Mouse (Mus musculus): ENCODE measurements around the gene Wls. TPM values are rescaled to one million over a fixed set of nuclear protein-coding genes. Genes with fewer than 3 reads are reported as not detected.

Gene Wls
- polyA plus RNA-seq (2014; fragmentation: Nextera tagmentation; extraction: Ambion mirVana) = 57.5 and 93.5 TPM in 2 replicates

GRCm38 (mm10) chr3:159839481-159839880 is at the start of gene Wls:
Gene Wls, plus strand, starts transcription at chr3:159839672.
- peak within 1 kb of the TSS; percentile 47 for H3K9ac ChIP-seq (replicated peaks; ENCODE audit: low read depth, low read length)
- 0 out of 2 replicates have a peak, but pooled peaks cover 6% of the 10 kb centered on the region for H3K4me1 ChIP-seq (ENCODE audit: control insufficient read depth, insufficient read depth, low read length)
- peak within 1 kb of the TSS; percentile 86 for H3K4me2 ChIP-seq (ENCODE audit: low read depth, low read length)
- no peaks in the 10 kb centered on the region for H3K27me3 ChIP-seq (ENCODE audit: control insufficient read depth, insufficient read depth, low read length)
- peak within 1 kb of the TSS; percentile 50 for H3K4me3 ChIP-seq (ENCODE audit: low read depth, low read length)
- H3K27ac ChIP-seq (ENCODE audit: low read depth, low read length) = peak within 1 kb of the TSS; percentile 48
- H3K9me3 ChIP-seq (ENCODE audit: control insufficient read depth, low read length) = no peaks in the 10 kb centered on the region
- no peaks in the 10 kb centered on the region for H3K36me3 ChIP-seq (ENCODE audit: control insufficient read depth, insufficient read depth, low read length)
- WGBS = under 1% methylated on average over 21 of the region's 21 CpGs
- ATAC-seq (ENCODE audit: low read depth) = peak; percentile 93

GRCm38 (mm10) chr3:159789781-159790180 is 49.7 kb upstream of the Wls start:
- no peak overlapping the region for H3K4me3 ChIP-seq (ENCODE audit: low read depth, low read length)
- H3K27me3 ChIP-seq (ENCODE audit: control insufficient read depth, insufficient read depth, low read length) = no peaks in the 10 kb centered on the region
- H3K9ac ChIP-seq (replicated peaks; ENCODE audit: low read depth, low read length) = no peak overlapping the region
- ATAC-seq (ENCODE audit: low read depth) = no peak
- 15% methylated on average over 2 of the region's 2 CpGs for WGBS
- no peak overlapping the region for H3K4me2 ChIP-seq (ENCODE audit: low read depth, low read length)
- no peaks in the 10 kb centered on the region for H3K36me3 ChIP-seq (ENCODE audit: control insufficient read depth, insufficient read depth, low read length)
- no peaks in the 10 kb centered on the region for H3K9me3 ChIP-seq (ENCODE audit: control insufficient read depth, low read length)
- H3K4me1 ChIP-seq (ENCODE audit: control insufficient read depth, insufficient read depth, low read length) = no peaks in the 10 kb centered on the region
- no peak overlapping the region for H3K27ac ChIP-seq (ENCODE audit: low read depth, low read length)

DNA sequence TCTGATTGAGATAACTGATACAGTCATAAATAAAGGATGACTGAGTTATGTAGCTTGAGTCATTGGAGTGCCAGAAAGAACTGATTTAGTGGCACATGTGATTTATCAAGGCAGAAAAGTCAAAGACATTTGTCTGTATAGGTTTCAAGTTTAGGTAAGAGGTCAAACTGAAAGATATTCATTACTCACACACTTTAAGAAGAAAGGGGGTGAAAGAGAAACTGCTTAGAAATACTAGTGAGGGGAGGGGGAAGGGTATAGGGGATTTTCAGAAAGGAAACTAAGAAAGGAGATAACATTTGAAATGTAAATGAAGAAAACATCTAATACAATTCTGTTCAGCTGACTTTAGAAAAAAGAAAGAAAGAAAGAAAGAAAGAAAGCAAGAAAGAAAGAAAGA is 7.9 kb upstream of the Wls start:
- Histone ChIP-seq H3K4me3 (ENCODE audit: low read depth, low read length) (no peak overlapping the region), H3K36me3 (ENCODE audit: control insufficient read depth, insufficient read depth, low read length) (no peaks in the 10 kb centered on the region), H3K9me3 (ENCODE audit: control insufficient read depth, low read length) (no peaks in the 10 kb centered on the region), H3K27ac (ENCODE audit: low read depth, low read length) (no peak overlapping the region), H3K4me1 (ENCODE audit: control insufficient read depth, insufficient read depth, low read length) (no peaks in the 10 kb centered on the region), H3K27me3 (ENCODE audit: control insufficient read depth, insufficient read depth, low read length) (no peaks in the 10 kb centered on the region), H3K4me2 (ENCODE audit: low read depth, low read length) (no peak overlapping the region), H3K9ac (replicated peaks; ENCODE audit: low read depth, low read length) (no peak overlapping the region)
- no peak for ATAC-seq (ENCODE audit: low read depth)

- peak overlapping the region; percentile 47 for H3K9ac ChIP-seq (replicated peaks; ENCODE audit: low read depth, low read length)
Measured at GRCm38 (mm10) chr3:159840002-159840816, 737 bp downstream of the Wls start.

DNA sequence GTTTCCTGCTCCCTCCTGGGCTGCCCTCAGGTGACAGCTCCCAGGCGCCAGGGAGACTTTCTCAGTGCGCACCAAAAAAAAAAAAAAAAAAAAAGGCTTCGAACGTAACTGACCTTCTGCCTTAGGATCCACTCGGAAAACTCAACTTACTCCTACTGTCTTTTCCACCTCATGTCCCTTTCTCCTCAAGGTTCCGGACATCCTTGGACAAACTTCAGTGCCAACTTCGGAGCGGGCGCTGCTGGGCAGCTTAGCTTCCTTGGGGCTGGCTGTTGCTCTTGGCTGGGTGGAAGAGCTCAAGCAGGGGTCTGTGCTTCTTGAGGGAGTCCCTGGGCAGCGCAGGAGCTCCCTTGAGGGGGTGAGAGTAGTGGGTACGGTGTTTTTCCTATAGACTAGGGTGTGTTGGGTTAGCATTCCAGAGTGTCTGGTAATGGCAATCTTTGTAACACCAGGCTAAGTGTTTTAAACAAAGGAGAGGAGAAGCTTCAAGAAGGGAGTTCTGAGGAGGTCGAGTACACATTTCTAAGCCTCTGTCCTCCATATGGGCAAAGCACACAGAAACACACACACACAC is 1.4 kb downstream of the Wls start:
- Histone ChIP-seq H3K27ac (ENCODE audit: low read depth, low read length) (no peak overlapping the region), H3K4me2 (ENCODE audit: low read depth, low read length) (peak overlapping the region; percentile 86), H3K4me1 (ENCODE audit: control insufficient read depth, insufficient read depth, low read length) (0 out of 2 replicates have a peak, but pooled peaks cover 6% of the 10 kb centered on the region), H3K9me3 (ENCODE audit: control insufficient read depth, low read length) (no peaks in the 10 kb centered on the region), H3K4me3 (ENCODE audit: low read depth, low read length) (peak overlapping the region; percentile 50), H3K27me3 (ENCODE audit: control insufficient read depth, insufficient read depth, low read length) (no peaks in the 10 kb centered on the region), H3K9ac (replicated peaks; ENCODE audit: low read depth, low read length) (peak overlapping the region; percentile 43), H3K36me3 (ENCODE audit: control insufficient read depth, insufficient read depth, low read length) (no peaks in the 10 kb centered on the region)
- WGBS = 2% methylated on average over 12 of the region's 12 CpGs
- peak; percentile 12; the same call in 1 of the 2 replicates for ATAC-seq (ENCODE audit: low read depth)

More at GRCm38 (mm10) chr3:159840002-159840816, 737 bp downstream of the Wls start:
- WGBS = 0% methylated on average over 27 of the region's 27 CpGs
- Histone ChIP-seq H3K4me3 (ENCODE audit: low read depth, low read length) (peak overlapping the region; percentile 50), H3K9me3 (ENCODE audit: control insufficient read depth, low read length) (no peaks in the 10 kb centered on the region), H3K27ac (ENCODE audit: low read depth, low read length) (peak overlapping the region; percentile 48), H3K4me1 (ENCODE audit: control insufficient read depth, insufficient read depth, low read length) (0 out of 2 replicates have a peak, but pooled peaks cover 6% of the 10 kb centered on the region), H3K36me3 (ENCODE audit: control insufficient read depth, insufficient read depth, low read length) (no peaks in the 10 kb centered on the region), H3K27me3 (ENCODE audit: control insufficient read depth, insufficient read depth, low read length) (no peaks in the 10 kb centered on the region), H3K4me2 (ENCODE audit: low read depth, low read length) (peak overlapping the region; percentile 86)
- ATAC-seq (ENCODE audit: low read depth) = peak; percentile 79

- Histone ChIP-seq H3K9ac (replicated peaks; ENCODE audit: low read depth, low read length) (no peak overlapping the region; the same call in 1 of the 2 replicates), H3K9me3 (ENCODE audit: control insufficient read depth, low read length) (no peaks in the 10 kb centered on the region), H3K4me1 (ENCODE audit: control insufficient read depth, insufficient read depth, low read length) (0 out of 2 replicates have a peak, but pooled peaks cover 6% of the 10 kb centered on the region), H3K4me2 (ENCODE audit: low read depth, low read length) (peak overlapping the region; percentile 86), H3K27me3 (ENCODE audit: control insufficient read depth, insufficient read depth, low read length) (no peaks in the 10 kb centered on the region), H3K4me3 (ENCODE audit: low read depth, low read length) (peak overlapping the region; percentile 50), H3K27ac (ENCODE audit: low read depth, low read length) (peak overlapping the region; percentile 28; the same call in 1 of the 2 replicates), H3K36me3 (ENCODE audit: control insufficient read depth, insufficient read depth, low read length) (no peaks in the 10 kb centered on the region)
- WGBS = 2% methylated on average over 3 of the region's 3 CpGs
- ATAC-seq (ENCODE audit: low read depth) = 0 out of 2 replicates have a peak, but pooled peaks have one; percentile 6
Measured at GRCm38 (mm10) chr3:159841458-159841857, 2.0 kb downstream of the Wls start.

DNA sequence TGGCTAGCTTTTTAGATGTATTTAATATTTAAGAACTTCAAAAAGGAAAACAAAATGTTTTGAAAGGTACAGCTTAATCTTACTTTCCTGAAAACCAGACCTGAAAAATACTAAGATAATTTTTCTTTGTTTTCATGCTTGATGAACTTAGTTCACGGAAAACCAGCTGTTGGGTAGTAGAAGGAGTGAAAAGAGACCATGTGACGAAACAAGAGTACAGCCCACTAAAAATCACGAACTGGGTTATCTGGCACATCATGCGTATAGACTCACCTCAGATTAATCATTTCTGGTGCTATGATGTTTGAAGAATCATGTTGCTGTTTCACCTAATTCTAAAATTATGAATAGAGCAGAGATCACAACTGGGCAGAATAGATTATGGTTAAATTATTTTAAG is 3.7 kb downstream of the Wls start:
- 77% methylated on average over 4 of the region's 4 CpGs for WGBS
- no peak overlapping the region for H3K4me2 ChIP-seq (ENCODE audit: low read depth, low read length)
- no peak for ATAC-seq (ENCODE audit: low read depth)

DNA sequence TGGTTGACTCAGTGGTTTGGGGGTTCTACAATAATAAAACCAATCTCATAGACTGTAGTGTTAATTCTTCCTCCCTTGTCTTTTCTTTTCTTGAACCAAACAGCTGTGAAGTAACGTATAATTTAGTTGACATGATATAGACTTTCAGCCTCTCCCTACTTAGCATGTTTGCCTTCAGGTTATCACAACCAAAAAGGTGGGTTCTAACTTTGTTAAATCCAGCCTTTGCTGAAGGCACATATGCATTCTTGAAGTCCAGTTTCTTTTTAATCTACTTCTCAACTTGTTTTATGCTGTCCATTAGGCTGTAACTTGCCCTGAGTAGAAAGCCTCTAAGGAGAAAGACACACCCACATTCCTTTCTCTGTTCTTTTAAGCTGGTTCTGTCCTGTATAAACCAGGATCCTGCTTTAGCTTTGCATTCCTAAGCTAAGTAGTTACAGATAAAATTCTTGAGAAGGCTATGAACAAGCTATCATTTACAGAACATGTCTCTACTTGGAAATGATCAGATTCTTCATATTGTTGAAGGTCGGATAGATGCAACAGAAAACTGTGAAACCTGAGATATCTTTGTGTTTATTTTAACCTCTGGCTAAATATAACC is 8.0 kb downstream of the Wls start:
- Histone ChIP-seq H3K36me3 (ENCODE audit: control insufficient read depth, insufficient read depth, low read length) (no peaks in the 10 kb centered on the region), H3K27me3 (ENCODE audit: control insufficient read depth, insufficient read depth, low read length) (no peaks in the 10 kb centered on the region), H3K4me2 (ENCODE audit: low read depth, low read length) (no peak overlapping the region), H3K27ac (ENCODE audit: low read depth, low read length) (no peak overlapping the region), H3K9ac (replicated peaks; ENCODE audit: low read depth, low read length) (no peak overlapping the region), H3K4me1 (ENCODE audit: control insufficient read depth, insufficient read depth, low read length) (no peaks in the 10 kb centered on the region), H3K9me3 (ENCODE audit: control insufficient read depth, low read length) (no peaks in the 10 kb centered on the region), H3K4me3 (ENCODE audit: low read depth, low read length) (no peak overlapping the region)
- no peak for ATAC-seq (ENCODE audit: low read depth)
- WGBS = 71% methylated on average over 2 of the region's 2 CpGs

More for the DNA sequence above, 3.7 kb downstream of the Wls start:
- Histone ChIP-seq H3K4me3 (ENCODE audit: low read depth, low read length) (no peak overlapping the region), H3K36me3 (ENCODE audit: control insufficient read depth, insufficient read depth, low read length) (no peaks in the 10 kb centered on the region), H3K27ac (ENCODE audit: low read depth, low read length) (no peak overlapping the region), H3K27me3 (ENCODE audit: control insufficient read depth, insufficient read depth, low read length) (no peaks in the 10 kb centered on the region), H3K9ac (replicated peaks; ENCODE audit: low read depth, low read length) (no peak overlapping the region), H3K4me1 (ENCODE audit: control insufficient read depth, insufficient read depth, low read length) (0 out of 2 replicates have a peak, but pooled peaks cover 6% of the 10 kb centered on the region), H3K9me3 (ENCODE audit: control insufficient read depth, low read length) (no peaks in the 10 kb centered on the region)

GRCm38 (mm10) chr3:159848156-159848555 is 8.7 kb downstream of the Wls start:
- Histone ChIP-seq H3K9me3 (ENCODE audit: control insufficient read depth, low read length) (no peaks in the 10 kb centered on the region), H3K4me3 (ENCODE audit: low read depth, low read length) (no peak overlapping the region), H3K9ac (replicated peaks; ENCODE audit: low read depth, low read length) (no peak overlapping the region), H3K27me3 (ENCODE audit: control insufficient read depth, insufficient read depth, low read length) (no peaks in the 10 kb centered on the region), H3K4me2 (ENCODE audit: low read depth, low read length) (no peak overlapping the region), H3K4me1 (ENCODE audit: control insufficient read depth, insufficient read depth, low read length) (no peaks in the 10 kb centered on the region), H3K27ac (ENCODE audit: low read depth, low read length) (no peak overlapping the region), H3K36me3 (ENCODE audit: control insufficient read depth, insufficient read depth, low read length) (no peaks in the 10 kb centered on the region)
- ATAC-seq (ENCODE audit: low read depth) = no peak
